Mouse (Mus musculus) midbrain, embryonic 15.5 days (tissue): Measurements from ENCODE around the gene Bcl7a. TPM values are rescaled to one million over a fixed set of nuclear protein-coding genes. Genes with fewer than 3 reads are reported as not detected.

ENCODE experiments used
- ATAC-seq: fragments of 200-750 bp; cut with Nextera tagmentation; replicated peaks from 2 replicates; pipeline ENCODE4 v1.8.0; 2017; ENCODE audit warnings: moderate TSS enrichment
- H3K27ac ChIP-seq: fragments of 300-500 bp; sonication (generic); 2 replicates; pipeline ENCODE4 v1.5.1; 2015; ENCODE audit warnings: mild to moderate bottlenecking, inconsistent platforms
- H3K27me3 ChIP-seq: fragments of 300-500 bp; sonication (generic); replicated peaks from 2 replicates; pipeline ENCODE4 v1.6.1; 2015; ENCODE audit warnings: inconsistent platforms
- H3K36me3 ChIP-seq: fragments of 300-500 bp; sonication (generic); replicated peaks from 2 replicates; pipeline ENCODE4 v1.6.1; 2015; ENCODE audit warnings: inconsistent platforms
- H3K4me1 ChIP-seq: fragments of 300-500 bp; sonication (generic); 2 replicates; pipeline ENCODE4 v1.6.1; 2015; ENCODE audit warnings: inconsistent platforms
- H3K4me2 ChIP-seq: fragments of 300-500 bp; sonication (generic); 2 replicates; pipeline ENCODE4 v1.6.1; 2015; ENCODE audit warnings: inconsistent platforms, mild to moderate bottlenecking, moderate library complexity
- H3K4me3 ChIP-seq: fragments of 300-500 bp; sonication (generic); 2 replicates; pipeline ENCODE4 v1.5.1; 2015; ENCODE audit warnings: mild to moderate bottlenecking, inconsistent platforms
- H3K9ac ChIP-seq: fragments of 300-500 bp; sonication (generic); 2 replicates; pipeline ENCODE4 v1.6.1; 2015; ENCODE audit warnings: mild to moderate bottlenecking, inconsistent platforms
- H3K9me3 ChIP-seq: fragments of 300-500 bp; sonication (generic); 2 replicates; pipeline ENCODE4 v1.6.1; 2016; ENCODE audit warnings: inconsistent platforms
- WGBS: fragments of 180-500 bp; shearing (Covaris S2); methylation state at CpG from one replicate; pipeline ENCODE4 v1.1.7; 2015; ENCODE audit warnings: mixed read lengths; 5-methylcytosine and 5-hydroxymethylcytosine counted together
- polyA plus RNA-seq: library from polyadenylated mRNA; unstranded; fragments of >200 nt; fragmentation: Nextera tagmentation; extraction: Ambion mirVana; gene quantifications from 2 replicates; pipeline ENCODE4 v1.2.1, GENCODE M21; 2015

Bcl7a gene
- polyA plus RNA-seq, 1 experiment from 2014 or later: 39.6 TPM

DNA sequence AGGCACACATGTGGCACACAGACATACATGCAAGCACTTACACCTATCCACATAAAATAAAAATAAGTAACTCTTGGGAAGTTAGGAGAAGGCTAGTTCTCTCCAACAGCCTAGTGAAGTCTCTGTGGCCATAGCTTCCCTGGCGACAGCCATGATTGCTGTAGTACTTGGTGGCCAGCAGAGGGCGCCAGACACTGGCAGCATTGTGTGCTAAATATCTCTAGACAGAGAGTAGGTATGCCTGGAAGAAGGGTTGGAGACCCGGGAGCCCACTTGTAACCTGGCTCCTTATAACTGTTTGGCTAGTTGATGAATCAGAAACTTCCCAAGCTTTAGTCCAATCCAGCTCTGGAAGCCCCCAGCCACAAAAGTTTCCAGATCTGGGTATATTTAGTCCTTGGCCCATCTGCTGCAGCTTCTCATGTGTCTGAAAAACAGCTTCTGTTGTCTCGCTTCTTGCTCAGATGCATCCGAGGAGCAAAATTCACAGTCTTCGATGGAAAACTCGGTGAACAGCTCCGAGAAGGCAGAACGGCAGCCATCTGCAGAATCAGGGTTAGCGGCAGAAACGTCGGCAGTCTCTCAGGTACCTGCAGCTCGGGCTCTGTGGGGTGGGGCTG is 25.3 kb downstream of the Bcl7a start:
- 78% methylated on average over 13 of the region's 13 CpGs for WGBS
- Histone ChIP-seq H3K27me3 (no peaks in the 10 kb centered on the region), H3K4me3 (no peak overlapping the region), H3K27ac (no peak overlapping the region), H3K9ac (no peak overlapping the region), H3K4me2 (no peak overlapping the region), H3K9me3 (no peaks in the 10 kb centered on the region), H3K36me3 (peaks cover 43% of the 10 kb centered on the region), H3K4me1 (no peaks in the 10 kb centered on the region)
- no peak for ATAC-seq

DNA sequence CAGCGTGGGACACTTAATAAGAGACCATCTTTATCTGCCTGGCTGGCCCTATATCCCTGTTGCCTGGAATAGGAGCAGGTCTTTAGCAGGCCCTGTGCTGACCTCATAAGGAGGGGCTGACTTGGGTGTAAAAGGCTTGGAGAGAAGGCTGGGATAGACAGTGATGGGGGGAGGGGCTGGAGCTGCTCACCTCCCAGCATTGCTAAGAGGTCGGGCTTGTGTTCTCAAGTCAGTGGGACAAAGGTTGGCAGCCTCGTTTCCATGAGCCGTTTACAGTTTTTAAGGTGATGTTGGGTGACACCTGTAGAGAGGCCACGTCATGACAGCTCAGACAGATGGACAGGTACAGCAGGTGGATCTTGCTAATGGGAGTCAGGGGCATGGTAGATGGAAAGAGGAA is 26.4 kb downstream of the Bcl7a start:
- Histone ChIP-seq H3K4me3 (no peak overlapping the region), H3K4me1 (no peaks in the 10 kb centered on the region), H3K36me3 (peaks cover 43% of the 10 kb centered on the region), H3K27me3 (no peaks in the 10 kb centered on the region), H3K9ac (no peak overlapping the region), H3K4me2 (no peak overlapping the region), H3K9me3 (no peaks in the 10 kb centered on the region), H3K27ac (no peak overlapping the region)
- no peak for ATAC-seq
- 92% methylated on average over 5 of the region's 5 CpGs for WGBS

DNA sequence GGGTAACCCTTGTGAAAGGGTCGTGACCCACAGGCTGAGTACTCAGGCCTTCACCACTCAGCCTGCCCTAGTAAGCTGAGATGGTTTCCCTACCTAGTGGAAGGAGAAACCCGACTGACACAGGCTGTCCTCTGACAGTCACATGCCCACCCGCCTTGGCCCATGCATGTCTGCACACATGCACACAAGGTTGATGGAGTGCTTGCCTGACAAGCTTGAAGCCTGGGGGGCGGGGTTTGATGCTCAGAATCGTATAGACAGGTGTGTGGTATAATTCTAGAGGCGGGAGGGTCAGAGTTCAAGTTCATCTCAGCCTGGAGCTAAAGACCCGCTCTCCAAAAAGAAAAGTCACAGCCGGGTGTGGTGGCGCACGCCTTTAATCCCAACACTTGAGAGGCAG is 31.6 kb downstream of the Bcl7a start:
- 94% methylated on average over 10 of the region's 10 CpGs for WGBS
- ATAC-seq: no peak
- Histone ChIP-seq H3K4me1 (no peaks in the 10 kb centered on the region), H3K4me2 (no peak overlapping the region), H3K9me3 (no peaks in the 10 kb centered on the region), H3K4me3 (no peak overlapping the region), H3K27me3 (no peaks in the 10 kb centered on the region), H3K27ac (no peak overlapping the region), H3K36me3 (peaks cover 31% of the 10 kb centered on the region), H3K9ac (no peak overlapping the region)

DNA sequence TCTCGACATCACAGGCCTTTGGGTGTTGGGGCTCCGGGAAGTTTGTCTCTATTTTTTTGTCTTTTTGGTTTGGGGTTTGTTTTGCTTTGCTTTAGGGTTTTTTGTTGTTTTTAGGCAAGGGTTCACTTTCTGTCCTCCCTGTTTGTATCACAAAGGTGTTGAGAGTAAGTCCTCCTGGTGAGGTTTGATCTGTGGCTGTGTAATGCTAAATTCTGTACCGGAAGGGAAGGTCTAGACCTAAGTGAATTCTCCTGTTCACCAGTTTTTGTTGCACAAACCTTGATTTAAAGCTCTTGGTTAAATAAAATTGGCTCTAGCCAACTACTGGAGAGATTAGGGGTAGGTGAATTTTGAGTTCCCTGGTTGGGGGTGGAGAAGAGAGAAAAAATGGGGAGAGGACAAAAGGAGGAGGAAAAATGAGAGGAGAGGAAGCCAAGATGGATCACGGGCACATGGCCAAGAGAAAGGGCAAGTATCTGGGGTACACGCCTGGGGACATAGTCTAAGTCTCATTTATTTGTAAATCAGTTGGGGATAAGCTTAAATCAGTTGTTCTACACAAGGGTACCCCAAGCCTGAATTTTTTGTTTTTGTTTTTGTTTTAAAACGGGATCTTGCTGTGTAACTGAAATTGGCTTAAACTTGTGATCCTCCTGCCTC is 32.3 kb downstream of the Bcl7a start:
- no peak for ATAC-seq
- H3K9me3 ChIP-seq: no peaks in the 10 kb centered on the region
- H3K4me3 ChIP-seq: no peak overlapping the region
- no peak overlapping the region for H3K9ac ChIP-seq
- H3K4me1 ChIP-seq: no peaks in the 10 kb centered on the region
- H3K36me3 ChIP-seq: peaks cover 24% of the 10 kb centered on the region
- 89% methylated on average over 6 of the region's 6 CpGs for WGBS
- no peak overlapping the region for H3K27ac ChIP-seq
- no peak overlapping the region for H3K4me2 ChIP-seq
- H3K27me3 ChIP-seq: no peaks in the 10 kb centered on the region

DNA sequence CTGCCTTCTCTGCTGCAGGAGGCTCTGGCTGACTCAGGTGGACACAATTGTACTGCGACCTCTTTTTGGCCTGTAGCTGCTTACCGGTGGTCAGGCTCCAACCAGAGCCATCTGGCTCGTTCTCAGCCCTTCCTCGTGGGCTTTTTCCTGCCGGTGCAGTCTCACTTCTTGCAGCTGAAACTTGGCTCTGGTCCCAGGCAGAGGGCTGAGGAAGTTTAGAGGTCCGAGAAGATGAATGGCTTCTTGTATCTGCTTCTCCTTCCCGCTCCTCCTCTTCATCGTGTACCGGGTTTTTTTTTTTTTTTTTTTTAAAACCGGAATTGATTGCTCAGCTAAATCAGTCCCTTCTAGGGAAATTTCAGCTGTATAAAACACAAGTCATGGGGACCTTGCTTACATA is 32.9 kb downstream of the Bcl7a start:
- Histone ChIP-seq H3K27ac (no peak overlapping the region), H3K36me3 (peaks cover 18% of the 10 kb centered on the region), H3K4me3 (no peak overlapping the region), H3K27me3 (no peaks in the 10 kb centered on the region), H3K4me2 (no peak overlapping the region), H3K9ac (no peak overlapping the region), H3K4me1 (no peaks in the 10 kb centered on the region), H3K9me3 (no peaks in the 10 kb centered on the region)
- WGBS: 48% methylated on average over 10 of the region's 10 CpGs
- ATAC-seq: no peak

DNA sequence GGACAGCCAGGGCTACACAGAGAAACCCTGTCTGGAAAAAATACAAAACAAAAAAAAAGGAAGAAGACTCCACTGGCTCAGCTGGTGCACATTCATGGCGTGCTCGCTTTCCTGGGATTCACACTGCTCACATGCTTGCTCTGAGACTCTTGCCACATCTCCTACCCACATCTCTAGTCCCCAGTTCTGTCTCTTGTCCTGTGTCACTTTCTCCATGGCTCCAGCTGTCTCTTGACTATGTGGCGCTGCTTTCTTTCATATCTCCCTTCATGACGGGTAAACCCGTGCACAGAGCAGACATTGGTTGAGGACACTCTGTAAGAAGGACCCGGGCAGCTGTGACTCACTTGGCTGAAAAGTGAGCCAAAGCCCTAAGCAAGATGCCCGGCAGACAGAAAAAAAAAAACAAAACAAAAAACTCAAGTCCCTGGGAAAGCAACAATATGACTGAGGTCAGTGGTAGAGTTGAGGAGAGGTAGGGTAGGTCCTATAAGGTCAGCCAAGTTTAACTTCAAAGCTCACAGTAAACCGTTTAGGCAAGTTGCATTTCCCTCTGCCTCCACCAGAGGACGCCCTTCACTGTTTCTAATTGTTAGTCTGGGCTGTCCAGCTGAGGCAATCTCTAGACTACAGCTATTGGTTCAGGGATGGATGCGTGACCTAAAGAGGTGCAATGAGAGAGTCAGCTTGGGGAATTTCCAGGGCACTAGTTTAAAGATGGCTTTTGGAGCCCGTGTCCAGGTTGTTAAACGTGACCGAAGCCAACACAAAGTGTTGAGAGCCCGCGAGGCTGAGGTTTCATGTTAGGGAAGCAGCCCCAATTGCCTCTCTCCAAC is 33.7 kb downstream of the Bcl7a start:
- 67% methylated on average over 15 of the region's 15 CpGs for WGBS

DNA sequence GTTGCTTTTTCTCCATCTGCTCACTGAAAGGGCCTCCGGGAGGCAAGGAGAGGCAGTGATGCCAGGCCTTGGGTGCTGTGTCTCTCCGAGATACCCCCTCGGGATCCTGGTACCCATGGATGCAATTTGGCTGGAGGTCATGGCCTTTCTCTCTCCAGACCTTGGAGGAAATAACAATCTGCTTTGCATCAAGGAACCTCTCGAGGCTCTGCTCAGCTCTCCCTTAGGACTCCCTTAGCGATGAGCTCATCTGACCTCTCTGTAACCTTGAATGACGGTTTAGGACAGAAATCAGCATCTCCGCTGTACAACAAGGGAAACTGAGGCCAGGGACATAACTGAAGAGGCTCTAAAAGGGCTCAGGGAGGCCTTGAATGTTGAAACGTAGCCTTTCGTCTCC is 35.1 kb downstream of the Bcl7a start:
- no peak overlapping the region for H3K4me2 ChIP-seq
- H3K4me3 ChIP-seq: no peak overlapping the region
- 81% methylated on average over 9 of the region's 9 CpGs for WGBS
- no peak overlapping the region for H3K9ac ChIP-seq
- no peak for ATAC-seq
- no peaks in the 10 kb centered on the region for H3K9me3 ChIP-seq
- H3K27ac ChIP-seq: no peak overlapping the region
- no peaks in the 10 kb centered on the region for H3K27me3 ChIP-seq
- H3K36me3 ChIP-seq: no peaks in the 10 kb centered on the region
- no peaks in the 10 kb centered on the region for H3K4me1 ChIP-seq

More for the DNA sequence above, 33.7 kb downstream of the Bcl7a start:
- Histone ChIP-seq H3K4me2 (no peak overlapping the region), H3K9me3 (no peaks in the 10 kb centered on the region), H3K27ac (no peak overlapping the region), H3K27me3 (no peaks in the 10 kb centered on the region), H3K4me1 (no peaks in the 10 kb centered on the region), H3K9ac (no peak overlapping the region), H3K4me3 (no peak overlapping the region), H3K36me3 (peaks cover 11% of the 10 kb centered on the region)
- no peak for ATAC-seq

DNA sequence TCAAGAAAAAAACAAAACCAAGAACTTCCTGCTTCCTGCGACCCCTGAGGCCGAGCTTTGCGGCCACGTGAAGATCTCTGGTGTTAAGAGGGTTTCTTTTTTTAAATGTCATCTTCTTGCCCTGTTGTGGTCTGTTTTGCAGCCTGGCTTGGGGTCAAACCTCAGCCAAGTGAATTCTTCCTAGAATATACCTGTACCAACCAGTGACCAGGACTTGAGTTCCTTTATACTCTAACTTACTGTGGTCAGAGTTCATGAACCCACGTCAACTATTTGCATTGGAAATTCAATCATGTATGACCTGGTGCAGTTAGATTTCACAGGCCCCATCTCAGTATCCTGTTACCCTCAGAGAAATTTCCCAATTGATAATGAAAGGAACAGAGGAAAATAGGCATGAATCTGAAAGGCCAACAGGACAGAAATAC is 35.9 kb downstream of the Bcl7a start:
- Histone ChIP-seq H3K4me1 (no peaks in the 10 kb centered on the region), H3K4me3 (no peak overlapping the region), H3K4me2 (no peak overlapping the region), H3K9ac (no peak overlapping the region), H3K27me3 (no peaks in the 10 kb centered on the region), H3K9me3 (no peaks in the 10 kb centered on the region), H3K27ac (no peak overlapping the region), H3K36me3 (no peaks in the 10 kb centered on the region)
- WGBS: 83% methylated on average over 5 of the region's 5 CpGs
- no peak for ATAC-seq

DNA sequence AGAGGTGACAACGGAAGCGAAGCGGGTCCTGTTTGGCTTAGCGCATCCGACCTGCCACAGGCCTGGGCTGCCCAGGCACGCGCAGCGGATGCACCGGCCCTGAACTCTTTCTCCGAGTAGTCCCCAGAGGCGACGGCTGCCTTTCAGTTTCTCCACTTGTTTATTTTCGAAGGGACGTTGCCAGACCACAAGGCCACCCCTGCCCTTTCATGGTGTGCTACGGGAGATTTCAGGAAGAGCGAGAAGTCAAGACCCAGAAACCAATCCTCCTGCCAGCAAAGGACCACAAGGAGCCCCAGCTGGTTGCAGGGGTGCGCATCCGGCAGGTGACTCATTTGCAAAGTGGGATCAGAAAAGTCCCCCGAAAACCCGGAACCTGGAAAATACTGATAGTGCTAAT is 38.3 kb downstream of the Bcl7a start:
- H3K4me1 ChIP-seq: no peaks in the 10 kb centered on the region
- H3K4me2 ChIP-seq: no peak overlapping the region
- H3K27me3 ChIP-seq: no peaks in the 10 kb centered on the region
- 37% methylated on average over 20 of the region's 20 CpGs for WGBS
- no peak overlapping the region for H3K4me3 ChIP-seq
- no peak overlapping the region for H3K9ac ChIP-seq
- no peaks in the 10 kb centered on the region for H3K9me3 ChIP-seq
- H3K27ac ChIP-seq: no peak overlapping the region
- no peak for ATAC-seq
- H3K36me3 ChIP-seq: no peaks in the 10 kb centered on the region

DNA sequence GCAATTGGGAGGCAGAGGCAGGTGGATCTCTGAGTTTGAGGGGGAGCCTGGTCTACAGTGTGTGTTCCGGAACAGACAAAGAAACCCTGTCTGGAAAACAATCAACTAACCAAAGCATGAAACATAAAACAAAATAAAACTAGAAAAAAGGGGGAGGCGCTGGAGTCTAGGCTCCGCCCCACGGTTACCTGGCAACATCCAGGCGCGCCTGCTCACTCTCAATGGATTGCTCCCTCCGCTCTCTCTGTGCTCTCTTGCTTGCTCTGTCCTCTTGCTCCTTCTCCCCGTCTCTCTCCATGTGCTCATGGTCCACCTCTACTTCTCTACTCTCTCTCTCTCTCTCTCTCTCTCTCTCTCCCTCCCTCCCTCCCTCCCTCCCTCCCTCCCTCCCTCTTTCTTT is 39.1 kb downstream of the Bcl7a start:
- H3K36me3 ChIP-seq: no peaks in the 10 kb centered on the region
- H3K27ac ChIP-seq: no peak overlapping the region
- no peak overlapping the region for H3K9ac ChIP-seq
- no peaks in the 10 kb centered on the region for H3K4me1 ChIP-seq
- WGBS: 79% methylated on average over 8 of the region's 8 CpGs
- no peak overlapping the region for H3K4me2 ChIP-seq
- H3K27me3 ChIP-seq: no peaks in the 10 kb centered on the region
- H3K4me3 ChIP-seq: no peak overlapping the region
- H3K9me3 ChIP-seq: no peaks in the 10 kb centered on the region
- no peak for ATAC-seq

DNA sequence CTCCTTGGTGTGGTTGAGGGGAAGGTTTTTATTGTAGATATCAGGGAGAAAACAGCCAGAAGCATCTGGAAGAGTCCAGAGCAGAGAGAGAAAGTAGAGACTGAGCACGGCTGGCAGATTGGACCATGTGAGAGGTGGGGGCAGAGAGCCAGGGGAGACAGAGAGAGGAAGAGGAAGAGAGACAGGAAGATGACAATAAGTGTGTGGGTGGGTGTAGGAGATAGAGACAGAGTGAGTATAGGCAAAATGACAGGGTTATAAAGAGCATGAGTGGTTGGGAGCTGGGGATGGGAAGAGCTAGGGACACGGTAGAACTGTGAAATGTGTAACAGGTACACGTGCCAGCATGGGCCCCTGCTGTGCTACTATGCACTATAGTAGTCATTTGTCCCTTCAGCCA is 44.8 kb downstream of the Bcl7a start:
- H3K27me3 ChIP-seq: no peaks in the 10 kb centered on the region
- H3K4me2 ChIP-seq: no peak overlapping the region
- no peak for ATAC-seq
- no peak overlapping the region for H3K27ac ChIP-seq
- H3K4me1 ChIP-seq: peaks cover 6% of the 10 kb centered on the region
- H3K36me3 ChIP-seq: no peaks in the 10 kb centered on the region
- no peak overlapping the region for H3K9ac ChIP-seq
- H3K9me3 ChIP-seq: no peaks in the 10 kb centered on the region
- no peak overlapping the region for H3K4me3 ChIP-seq
- 24% methylated on average over 3 of the region's 3 CpGs for WGBS

DNA sequence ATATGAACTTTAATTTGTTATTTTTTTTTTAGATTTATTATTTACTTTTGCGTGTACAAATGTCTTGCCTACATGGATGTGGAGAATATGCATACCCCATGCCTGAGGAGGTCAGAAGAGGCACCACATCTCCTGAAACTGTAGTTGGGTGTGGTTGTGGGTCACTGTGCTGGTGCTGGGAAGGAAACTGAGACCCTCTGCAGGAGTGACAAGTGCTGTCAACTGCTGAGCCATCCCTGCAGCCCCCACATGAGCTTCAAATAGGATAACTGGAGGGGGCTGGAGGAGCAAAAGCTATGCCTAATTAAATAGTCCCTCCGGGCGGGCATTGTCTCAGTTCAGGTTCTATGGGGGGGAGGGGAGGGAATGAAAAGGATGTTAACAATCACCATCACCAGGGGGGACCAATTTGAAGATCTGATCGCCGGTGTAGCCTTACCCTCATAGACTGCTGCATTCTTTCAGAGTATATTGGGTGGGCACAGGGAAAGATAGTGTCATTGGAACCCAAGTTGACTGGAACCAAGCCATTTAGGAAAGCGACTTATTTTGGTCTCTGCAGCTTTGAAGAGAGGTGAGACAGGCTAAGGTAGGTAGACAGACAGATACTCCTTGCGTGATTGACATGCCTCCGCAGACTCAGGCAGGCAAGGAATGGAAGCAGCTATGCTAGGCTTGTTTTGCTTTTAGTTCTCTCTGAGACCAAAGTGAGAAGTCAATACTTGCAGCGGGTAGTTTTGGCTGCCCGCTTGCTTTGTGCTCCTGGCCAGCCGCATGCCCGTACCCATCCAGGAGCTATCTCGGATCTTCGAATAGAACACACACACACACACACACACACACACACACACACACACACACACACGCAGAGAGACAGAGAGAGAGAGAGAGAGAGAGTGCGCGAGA is 47.2 kb downstream of the Bcl7a start:
- Histone ChIP-seq H3K27ac (no peak overlapping the region), H3K4me3 (peak overlapping the region; percentile 43), H3K36me3 (no peaks in the 10 kb centered on the region), H3K4me2 (peak overlapping the region; percentile 74), H3K27me3 (no peaks in the 10 kb centered on the region), H3K9me3 (no peaks in the 10 kb centered on the region), H3K4me1 (peaks cover 16% of the 10 kb centered on the region), H3K9ac (no peak overlapping the region)
- no peak for ATAC-seq
- 3% methylated on average over 16 of the region's 17 CpGs for WGBS
